Mouse (Mus musculus) A20 (cell line): Measurements from ENCODE around the gene N4bp2l2.
"Not testable (repeated sequence)": the region's sequence is repeated elsewhere in the genome, so short reads cannot be mapped to it uniquely, and the experiment has no call there.

Experiments used
- DNase-seq: peaks from one replicate; pipeline ENCODE4 v3.0.0-alpha.2; 2011; ENCODE audit warnings: low read depth, low spot score

N4bp2l2 gene

DNA sequence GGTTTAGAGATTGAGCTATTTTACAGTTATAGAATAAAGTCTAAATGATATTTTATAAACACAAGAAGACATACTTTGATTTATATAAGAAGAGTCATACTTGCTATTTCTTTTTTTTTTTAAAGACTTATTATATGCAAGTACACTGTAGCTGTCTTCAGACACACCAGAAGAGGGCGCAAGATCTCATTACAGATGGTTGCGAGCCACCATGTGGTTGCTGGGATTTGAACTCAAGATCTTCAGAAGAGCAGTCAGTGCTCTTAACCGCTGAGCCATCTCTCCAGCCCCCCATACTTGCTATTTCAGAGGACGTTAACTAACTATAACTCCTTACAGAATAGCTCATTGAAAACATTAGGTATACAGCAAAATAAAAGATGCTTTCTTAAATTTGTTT is 22.6 kb downstream of the N4bp2l2 start:
- DNase-seq, result not testable (repeated sequence)

DNA sequence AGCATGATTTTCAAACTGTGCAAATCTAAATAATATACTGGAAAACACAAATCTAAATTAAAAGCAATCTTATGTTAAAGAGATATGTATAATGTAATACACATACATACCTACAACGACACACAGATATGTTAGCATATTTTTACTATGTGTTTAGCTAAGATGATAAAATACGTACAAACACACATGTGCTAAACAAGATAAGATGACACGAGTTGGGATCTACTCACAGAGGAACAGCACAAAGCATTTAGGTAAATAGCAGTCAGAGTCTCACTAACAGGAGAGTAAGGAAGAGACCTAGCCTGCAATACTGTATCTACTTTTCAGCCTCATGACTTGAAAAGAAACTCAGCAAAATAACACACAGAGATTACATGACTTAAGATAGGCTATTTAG is 24.5 kb downstream of the N4bp2l2 start:
- no peak for DNase-seq

DNA sequence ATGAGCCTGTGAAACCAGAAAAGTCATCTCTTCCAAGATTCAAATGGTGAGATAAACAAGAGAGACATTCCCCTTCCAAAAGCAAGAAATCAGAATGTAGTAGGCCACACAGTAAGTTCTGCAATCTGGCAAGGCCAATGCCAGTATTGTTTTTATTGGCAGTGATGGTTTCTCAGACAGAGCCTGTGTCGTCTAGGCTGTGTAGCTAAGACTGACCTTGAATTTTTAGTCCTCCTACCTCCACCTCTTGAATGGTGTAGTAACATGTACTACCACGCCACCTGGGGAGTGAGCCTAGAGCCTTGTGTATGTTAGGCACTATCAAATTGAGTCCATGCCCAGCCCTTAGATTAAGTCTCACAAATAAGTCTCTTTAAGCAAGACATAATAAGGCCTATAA is 36.3 kb downstream of the N4bp2l2 start:
- no peak for DNase-seq

DNA sequence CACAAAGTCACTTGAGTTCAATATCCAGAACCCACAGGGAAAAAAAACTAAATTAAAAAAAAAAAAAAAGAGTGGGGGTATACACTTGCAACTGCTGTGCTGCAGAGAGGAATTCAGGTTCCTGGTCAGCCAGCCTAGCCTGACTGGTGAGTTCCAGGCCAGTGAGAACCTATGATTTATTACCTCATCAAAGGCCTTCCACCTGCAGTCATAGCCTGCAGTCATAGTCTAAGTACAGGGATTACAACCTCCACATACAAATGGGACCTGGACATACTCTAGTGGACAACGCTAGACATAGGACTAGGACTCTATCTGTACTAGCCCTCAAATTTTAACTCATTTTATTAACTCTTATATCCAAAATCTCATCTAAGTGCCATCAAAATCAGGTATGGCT is 36.7 kb downstream of the N4bp2l2 start:
- DNase-seq, result no peak

DNA sequence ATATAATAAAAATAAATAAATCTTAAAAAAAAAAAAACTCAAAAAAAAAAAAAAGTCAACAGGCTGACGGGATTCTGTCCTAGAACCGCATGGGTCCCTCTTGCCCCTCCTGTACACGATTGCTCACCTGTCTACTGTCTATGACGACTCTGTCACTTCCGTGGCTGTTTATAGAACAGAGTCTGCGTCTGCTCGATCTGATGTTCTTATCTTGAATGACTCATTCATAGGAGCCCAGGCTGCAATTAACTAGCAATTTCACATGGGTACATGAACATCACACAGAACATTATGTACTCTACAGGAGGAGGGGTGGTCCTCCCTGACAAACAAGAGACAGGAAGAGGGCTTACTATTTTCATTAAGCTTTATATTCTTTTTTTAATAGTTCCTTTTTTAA is 40.5 kb downstream of the N4bp2l2 start:
- DNase-seq, result no peak

DNA sequence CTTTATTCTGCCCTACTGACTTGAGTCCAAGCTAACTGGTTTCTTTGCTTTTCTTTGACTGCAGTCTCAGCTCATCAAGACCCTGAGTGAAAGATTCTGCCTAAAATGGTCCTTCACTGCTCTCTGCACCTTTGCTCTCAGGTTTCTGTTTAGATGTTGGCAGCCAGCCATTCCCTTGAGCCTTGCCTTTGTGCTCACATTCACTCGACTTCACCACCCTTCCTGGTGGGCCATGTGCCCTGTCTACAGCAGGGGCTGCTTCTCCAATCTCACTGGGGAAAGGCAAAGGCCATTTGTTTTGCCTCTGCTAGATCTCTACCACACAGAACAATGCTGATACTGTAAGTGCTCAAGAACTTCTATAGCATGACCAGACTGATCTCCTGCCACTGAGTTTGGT is 43.2 kb downstream of the N4bp2l2 start:
- no peak for DNase-seq

DNA sequence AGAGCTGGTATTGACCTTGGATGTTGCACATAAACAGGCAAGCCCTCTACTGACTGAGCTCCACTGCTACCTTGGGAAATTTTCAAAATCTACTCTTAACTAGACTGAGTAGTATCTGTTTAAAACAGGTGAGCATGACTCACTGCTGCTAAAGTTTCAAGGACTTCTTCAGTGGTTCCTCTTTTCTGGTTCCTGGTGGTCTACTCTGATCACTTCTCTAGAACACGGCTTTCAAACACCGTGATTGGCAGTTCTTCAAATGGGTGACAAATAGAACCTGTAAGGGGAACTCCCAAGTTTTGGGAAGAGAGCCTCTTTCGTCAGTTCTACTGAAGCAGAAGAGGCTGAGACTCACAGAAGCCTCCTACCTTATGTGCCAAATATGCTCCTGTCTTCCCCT is 44.4 kb downstream of the N4bp2l2 start:
- DNase-seq, result peak; percentile 84

DNA sequence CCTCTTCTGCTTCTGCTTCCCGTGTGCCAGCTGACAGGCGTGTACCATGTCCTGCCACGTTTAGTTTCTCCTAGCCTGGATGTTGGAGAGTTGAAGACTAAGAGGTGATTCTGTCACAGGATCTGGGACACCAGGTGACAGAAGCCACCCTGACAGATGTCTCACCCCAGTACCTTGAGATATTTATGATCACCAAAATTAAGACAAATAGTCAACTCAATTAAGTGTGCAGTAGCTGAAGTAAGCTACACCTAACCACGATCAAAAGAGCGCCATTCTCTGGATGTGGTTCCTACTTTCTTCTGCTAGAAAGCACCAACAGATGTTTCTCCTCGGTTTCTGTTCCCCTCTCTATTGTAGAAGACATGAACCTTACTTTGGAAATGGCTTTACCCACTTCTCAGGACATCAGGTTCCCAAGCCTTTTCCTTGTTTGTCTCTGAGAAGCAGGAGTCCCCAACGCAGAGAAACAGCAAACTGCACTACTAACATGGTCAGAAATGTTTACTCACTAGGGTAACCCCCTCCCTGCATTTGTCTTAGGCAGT is 45.3 kb downstream of the N4bp2l2 start:
- DNase-seq, result peak; percentile 71

DNA sequence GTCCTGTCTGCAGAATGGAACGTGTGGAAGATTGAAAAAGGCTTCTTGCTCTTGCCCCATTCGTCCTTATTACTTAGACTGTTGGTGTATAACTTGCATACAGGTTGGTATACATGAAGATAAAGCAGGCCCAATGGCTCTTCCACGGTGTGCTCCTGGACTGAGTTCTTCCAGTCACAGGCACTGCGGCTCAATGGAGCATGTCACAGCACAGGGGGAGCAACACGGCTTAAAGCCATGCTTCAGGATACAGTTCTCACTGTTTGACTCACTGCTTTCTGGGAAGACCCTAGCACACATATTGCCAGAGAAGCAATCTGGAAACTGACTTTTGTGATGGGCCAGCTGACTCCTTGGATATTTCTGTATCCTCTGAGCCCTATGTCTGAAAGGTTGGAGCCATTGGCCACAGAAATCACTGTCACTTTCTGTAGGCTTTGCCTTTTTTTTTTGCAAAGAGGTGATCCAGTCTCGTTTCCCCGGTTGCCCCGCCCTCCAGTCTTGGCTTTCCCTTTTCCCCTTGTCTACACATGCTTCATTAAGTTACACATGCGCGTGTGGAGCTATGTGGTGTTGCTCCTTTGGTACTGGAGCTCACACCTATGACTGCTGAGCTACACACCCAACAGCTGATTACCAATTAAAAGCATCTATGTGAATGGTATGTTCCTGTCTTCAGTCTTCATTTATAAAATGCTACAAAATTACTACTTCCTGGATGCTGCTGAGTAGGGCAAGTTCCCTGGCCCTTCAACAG is 47.2 kb downstream of the N4bp2l2 start:
- DNase-seq, result no peak

DNA sequence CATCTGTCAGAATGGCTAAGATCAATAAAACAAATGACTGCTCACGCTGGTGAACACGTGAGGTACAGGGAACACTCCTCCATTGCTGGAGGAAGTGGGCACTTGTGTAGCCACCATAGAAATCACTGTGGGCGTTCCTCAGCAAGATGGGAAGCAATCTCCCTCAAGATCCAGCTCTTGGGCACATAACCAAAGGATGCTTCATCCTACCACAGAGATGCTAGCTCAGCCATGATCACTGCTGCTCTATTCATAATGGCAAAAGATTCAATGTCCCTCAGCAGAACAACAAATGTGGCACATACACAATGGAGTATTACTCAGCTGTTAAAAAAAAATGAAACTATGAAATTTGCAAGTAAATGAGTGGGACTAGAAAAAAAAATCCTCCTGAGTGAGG is 49.3 kb downstream of the N4bp2l2 start:
- no peak for DNase-seq

DNA sequence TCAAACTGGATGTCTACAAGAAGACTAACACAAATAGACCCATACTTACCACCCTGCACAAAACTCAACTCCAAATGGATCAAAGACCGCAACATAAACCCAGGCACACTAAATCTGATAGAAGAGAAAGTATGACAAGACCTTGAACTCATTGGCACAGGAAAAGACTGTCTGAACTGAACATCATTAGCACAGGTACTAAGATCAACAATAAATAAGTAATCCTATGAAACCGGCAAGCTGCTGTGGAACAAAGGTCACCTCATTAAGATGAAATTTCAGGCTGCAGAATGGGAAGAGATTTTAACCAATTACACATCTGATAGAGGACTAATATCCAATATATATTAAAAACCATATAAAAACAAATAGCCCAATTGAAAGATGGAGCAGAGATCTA is 49.8 kb downstream of the N4bp2l2 start:
- DNase-seq, result no peak

DNA sequence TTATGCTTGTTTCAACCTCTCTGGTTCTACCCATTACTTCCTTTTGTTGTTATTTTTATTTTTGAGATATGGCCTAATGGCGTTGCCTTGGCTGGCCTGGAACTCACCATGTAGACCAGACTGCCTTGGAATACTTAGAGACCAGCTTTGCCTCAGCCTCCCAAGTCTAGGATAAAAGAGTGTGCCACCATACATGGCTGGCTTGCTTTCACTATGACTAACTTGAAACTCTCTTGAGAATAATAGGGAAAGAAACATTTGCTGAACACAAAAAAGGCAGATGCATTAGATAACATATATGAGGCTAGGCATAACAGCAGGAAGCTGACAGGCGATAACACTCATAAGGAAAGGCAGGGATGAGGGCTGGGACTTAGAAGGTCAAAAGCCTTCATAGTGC is 51.9 kb downstream of the N4bp2l2 start:
- no peak for DNase-seq

DNA sequence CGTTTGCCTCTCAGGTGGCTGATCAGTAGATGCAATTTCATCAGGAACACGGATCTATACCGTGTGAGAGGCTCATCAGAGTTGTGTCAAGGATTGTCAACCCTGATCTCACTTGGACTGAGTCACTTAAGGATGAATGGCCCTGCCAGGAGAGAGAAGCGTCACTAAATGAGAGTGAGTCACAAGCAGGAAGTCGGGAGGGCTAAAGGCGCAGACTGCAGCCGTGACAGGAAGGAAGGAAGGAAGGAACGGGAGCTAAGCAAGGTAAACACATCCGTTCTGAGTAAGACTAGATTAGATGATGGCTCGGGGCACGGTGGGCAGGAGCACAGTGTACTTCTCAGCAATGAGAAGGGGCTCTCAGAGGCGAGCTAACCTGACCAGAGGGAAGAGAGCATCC is 54.3 kb downstream of the N4bp2l2 start:
- DNase-seq, result no peak

DNA sequence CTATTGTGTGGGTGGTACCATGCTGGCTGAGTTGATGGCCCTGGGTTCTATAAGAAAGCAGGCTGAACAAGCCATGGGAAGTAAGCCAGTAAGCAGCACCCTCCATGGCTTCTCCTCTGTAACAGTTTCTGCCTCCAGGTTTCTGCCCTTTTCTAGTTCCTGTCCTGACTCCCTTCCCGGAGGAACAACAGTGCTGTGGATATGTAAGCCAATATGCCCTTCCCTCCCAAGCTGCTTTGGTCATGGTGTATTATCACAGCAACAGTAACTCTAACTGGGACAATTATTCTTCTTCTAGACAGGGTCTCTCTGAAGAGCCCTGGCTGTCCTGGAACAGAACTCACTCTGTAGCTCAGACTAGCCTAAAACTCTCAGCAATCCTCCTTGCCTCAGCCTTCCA is 54.8 kb downstream of the N4bp2l2 start:
- DNase-seq, result no peak

DNA sequence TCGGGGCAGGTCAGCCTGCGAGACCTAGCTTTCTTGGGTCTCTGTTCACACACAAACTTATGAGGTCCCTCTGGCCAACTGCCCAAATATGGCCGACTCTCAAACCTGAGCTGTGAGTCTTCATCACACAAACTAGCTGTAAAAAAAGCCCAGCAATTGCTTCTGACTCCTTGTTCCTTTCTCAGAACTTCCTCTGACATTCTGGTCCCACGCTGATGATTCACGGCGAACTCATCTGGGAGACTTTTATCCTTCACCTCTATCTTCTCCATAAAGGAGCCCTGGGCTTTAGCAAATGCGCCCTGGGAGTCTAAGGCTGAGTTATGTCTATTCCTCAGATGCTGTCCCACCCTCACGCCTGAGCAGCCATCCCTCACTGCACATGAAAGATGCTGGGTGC is 58.4 kb downstream of the N4bp2l2 start:
- DNase-seq, result no peak

DNA sequence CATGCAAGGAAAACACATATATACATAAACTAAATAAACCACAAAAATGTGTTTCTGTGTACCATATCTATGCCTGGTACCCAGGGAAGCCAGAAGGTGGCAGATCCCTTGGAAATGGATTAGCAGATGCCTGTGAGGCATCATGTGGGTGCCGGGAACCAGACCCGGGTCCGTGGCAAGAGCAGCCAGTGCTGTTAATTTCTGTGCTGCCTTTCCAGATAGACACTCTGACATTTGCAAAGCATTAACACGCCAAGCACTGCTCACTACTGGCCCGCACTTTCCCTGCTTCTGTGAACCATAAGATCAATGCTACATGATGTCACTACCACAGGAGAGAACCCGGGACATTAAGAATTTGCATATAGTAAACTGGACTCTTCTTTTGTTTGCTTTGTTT is 59.9 kb downstream of the N4bp2l2 start:
- no peak for DNase-seq

DNA sequence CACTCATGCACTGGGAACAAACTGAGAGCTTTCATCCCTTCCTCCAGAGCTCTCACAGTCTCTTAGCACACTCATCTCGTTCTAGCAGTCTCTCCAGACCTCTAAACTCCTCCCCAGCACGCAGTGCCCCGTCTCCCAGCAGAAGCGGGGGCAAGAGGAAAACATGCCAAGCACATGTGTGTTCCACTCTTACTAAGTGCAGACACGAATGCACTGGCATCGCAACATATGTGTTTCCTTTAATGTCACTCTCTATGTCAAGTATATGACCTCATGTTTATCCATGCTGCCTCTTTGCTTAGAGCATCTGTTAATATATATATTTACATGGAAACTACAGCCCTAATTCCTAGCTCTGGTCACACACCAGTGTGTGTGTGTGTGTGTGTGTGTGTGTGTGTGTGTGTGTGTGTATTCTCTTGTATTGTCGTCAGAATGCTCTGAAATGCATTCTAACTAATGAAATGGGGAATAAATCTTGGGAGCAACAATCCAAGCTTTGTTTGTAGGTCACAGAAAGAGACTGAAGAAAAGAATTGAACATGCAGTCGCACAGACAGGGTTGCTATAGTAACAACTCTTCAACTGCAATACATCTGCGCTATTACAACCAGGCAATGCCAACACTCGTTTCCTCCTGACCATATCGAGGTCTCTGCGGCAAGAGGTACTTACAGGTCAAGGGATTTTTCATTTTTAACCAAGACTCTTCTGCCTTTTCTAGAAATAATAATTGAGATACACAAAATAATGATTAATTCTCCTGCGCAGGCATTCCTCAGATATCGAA is 64.3 kb downstream of the N4bp2l2 start:
- no peak for DNase-seq

DNA sequence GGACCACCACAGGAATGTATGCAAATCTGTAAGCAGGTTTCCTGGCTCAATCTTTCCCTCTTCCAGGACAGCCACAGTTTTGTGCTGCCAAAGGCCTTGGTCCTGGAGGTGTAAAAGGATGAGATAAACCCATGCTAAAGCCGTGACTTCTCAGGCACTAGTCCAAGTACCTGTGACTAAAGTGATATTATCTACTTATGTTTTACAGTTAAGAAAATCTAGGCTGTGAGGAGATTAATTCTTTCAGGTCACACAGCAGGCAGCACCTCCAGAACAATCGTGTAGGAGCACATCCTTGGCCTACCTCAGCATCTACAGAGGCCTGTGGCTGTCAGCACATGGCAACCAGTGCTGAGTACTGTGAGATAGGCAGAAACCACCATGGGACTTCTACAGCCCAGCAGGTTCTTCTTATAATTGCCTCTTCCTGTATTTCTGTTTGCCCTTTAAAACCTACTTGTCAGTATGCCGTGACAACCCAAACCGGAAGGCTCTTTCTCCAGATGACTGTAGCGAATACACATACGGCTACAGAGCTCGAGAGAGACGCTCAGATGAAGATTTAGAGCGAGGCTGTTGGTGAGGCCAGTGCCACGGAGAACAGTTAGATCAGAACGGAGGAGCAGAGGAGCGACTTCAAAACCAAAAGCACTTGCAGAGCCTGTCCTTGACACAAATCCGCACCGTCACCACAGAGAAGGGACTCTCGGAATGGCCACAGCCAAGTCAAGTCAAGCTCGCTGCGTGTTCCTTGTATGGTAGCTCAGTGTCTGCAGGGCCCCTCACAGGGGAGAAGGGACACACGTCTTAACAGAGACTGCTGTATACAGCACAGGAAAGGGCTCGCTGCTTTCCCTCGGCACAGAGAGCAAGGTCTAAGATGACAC is 65.2 kb downstream of the N4bp2l2 start:
- DNase-seq, result no peak

DNA sequence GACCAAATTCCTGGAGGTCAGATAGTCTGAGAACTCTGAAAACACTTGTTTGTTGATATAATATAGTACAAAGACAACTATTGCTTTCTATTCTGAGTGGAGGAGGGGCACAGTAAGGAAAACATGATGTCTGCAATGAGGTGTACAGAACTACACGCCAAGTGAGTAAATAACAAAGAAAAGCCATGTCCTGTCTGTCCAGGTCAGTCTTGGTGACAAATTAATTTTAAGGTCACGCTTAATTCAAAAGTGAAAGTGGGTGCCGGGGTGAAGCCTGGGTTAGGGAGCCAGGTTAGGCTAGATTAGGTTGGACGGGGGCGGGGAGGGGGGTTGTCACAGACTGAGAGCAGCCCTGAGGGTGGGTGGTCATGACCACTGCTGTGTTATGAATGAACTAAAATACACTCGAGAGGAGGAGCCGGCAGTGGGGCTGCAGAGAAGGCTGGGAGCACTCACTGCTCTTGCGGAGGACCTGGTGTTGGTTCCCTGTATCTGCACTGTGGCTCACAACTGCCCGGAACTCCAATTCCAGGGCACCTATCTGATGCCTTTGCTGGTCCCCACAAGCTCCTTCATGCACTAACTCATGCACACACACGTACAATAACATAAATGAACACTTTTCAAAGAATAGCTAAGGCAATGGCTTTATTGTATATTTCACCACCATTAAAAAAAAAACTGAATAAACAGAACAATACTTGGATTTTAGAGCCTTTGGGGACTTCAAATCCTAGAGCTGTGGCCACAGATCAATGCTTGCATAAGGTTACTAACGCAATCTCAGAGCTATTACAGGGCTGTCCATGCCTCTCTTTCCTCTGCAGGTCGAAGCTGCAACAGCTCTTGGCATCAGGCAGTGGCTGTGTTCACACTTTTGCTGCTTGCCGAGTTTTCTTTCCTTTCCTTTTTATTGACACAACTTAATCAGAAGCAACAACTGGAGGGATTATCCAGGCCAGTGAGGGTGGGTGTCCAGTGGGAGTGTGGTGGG is 66.4 kb downstream of the N4bp2l2 start:
- DNase-seq, result no peak

DNA sequence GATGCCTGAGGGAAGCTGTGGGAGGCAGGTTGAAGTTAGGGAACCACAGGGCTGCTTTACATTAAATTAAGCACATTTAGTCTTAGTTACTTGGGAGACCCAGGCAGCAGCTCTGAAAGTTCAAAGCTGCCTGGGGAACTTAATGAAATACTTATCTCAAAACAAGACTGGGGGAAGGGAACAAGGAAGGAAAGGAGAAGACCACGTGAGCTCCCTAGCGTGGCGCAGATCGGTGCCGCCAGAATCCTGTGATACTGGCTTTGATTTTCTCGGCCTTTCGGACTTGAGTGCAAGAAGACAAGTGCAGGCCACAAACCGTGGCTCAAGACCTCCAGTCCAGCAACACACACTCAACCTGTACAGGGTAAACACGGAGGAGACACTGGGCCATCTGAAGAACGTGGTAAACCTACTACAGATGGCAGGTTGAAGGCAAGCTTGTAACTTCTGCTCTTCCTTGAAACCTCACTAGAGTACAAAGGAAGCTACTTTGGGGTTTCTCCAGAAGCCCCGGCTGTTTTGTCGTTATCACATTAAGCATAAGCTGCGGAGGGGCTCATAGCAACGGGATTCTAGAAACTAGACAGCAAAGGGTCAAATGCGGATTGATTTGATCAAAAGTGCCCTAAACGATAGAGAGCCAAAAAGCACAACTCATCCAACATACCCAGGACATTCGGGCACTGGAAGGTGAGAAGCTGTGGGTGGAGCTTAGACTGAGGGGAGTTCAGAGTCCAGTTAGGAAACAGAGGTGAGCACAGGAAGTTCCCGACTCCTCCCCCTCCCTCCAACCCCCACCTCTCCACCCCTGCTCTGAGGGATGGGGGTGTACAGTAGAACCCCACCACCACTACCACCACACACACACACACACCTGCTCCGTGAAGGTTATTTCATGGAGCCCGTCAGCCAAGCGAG is 67.5 kb downstream of the N4bp2l2 start:
- DNase-seq, result no peak
